Mouse (Mus musculus) CH12.LX (cell line): ENCODE measurements around the gene Sgpp1. TPM values are rescaled to one million over a fixed set of nuclear protein-coding genes. Genes with fewer than 3 reads are reported as not detected.

Experiments
- DNase-seq: peaks from one replicate; pipeline ENCODE4 v3.0.0-alpha.2; 2013; ENCODE audit errors: extremely low read depth
- H3K27ac ChIP-seq: 2 replicates; pipeline ENCODE4 v1.5.1; 2012; ENCODE audit warnings: low read depth, mild to moderate bottlenecking, control low read depth, moderate library complexity; ENCODE audit not compliant: insufficient read depth
- H3K27me3 ChIP-seq: replicated peaks from 2 replicates; pipeline ENCODE3; 2012; ENCODE audit warnings: inconsistent platforms
- H3K36me3 ChIP-seq, 2 experiments: replicated peaks in 1 of 2; 2 replicates each; pipeline versions ENCODE3 to v1.6.1; 2012; ENCODE audit warnings: inconsistent platforms in 1 of 2, low read length in 1 of 2, mild to moderate bottlenecking in 1 of 2, mixed read lengths in 1 of 2, moderate library complexity in 1 of 2; ENCODE audit not compliant: control insufficient read depth in 1 of 2, insufficient read depth in 1 of 2
- H3K4me1 ChIP-seq, 2 experiments: 2 replicates each; pipeline ENCODE4 v1.6.1; 2012; ENCODE audit warnings: inconsistent platforms in 1 of 2, moderate library complexity in 1 of 2; ENCODE audit not compliant: insufficient read depth in 2 of 2, control insufficient read depth in 1 of 2
- H3K4me2 ChIP-seq: 2 replicates; pipeline ENCODE4 v1.6.1; 2012; ENCODE audit warnings: low read depth, mild to moderate bottlenecking, control low read depth; ENCODE audit not compliant: poor library complexity, insufficient read depth, severe bottlenecking
- H3K4me3 ChIP-seq, 3 experiments: fragments of 150-350 bp in 1 of 3; sonication (generic) in 1 of 3; replicated peaks in 1 of 3; 2 replicates each; pipeline versions ENCODE3 to v1.5.1; 2011 to 2012; ENCODE audit warnings: low read depth in 2 of 3, low read length in 2 of 3, mild to moderate bottlenecking in 2 of 3, moderate library complexity in 2 of 3, control low read depth in 1 of 3, improper control_type of control experiment in 1 of 3, inconsistent platforms in 1 of 3, mixed read lengths in 1 of 3; ENCODE audit not compliant: poor library complexity in 1 of 3
- H3K79me2 ChIP-seq: replicated peaks from 2 replicates; pipeline ENCODE4 v1.6.1; 2012; ENCODE audit warnings: mild to moderate bottlenecking, moderate library complexity; ENCODE audit not compliant: control insufficient read depth, poor library complexity, insufficient read depth, severe bottlenecking; ENCODE audit errors: extremely low read depth
- H3K9ac ChIP-seq: 2 replicates; pipeline ENCODE4 v1.6.1; 2012; ENCODE audit warnings: low read depth, mild to moderate bottlenecking, control low read depth, moderate library complexity; ENCODE audit not compliant: insufficient read depth
- H3K9me3 ChIP-seq: replicated peaks from 2 replicates; pipeline ENCODE3; 2012; ENCODE audit warnings: low read length, inconsistent platforms, mixed read lengths
- BHLHE40 ChIP-seq: IDR thresholded peaks from 2 replicates; pipeline ENCODE4 v1.6.1; 2011; ENCODE audit warnings: mild to moderate bottlenecking, low read depth, low read length, improper control_type of control experiment
- CHD1 ChIP-seq: IDR thresholded peaks from 2 replicates; pipeline ENCODE4 v1.6.1; 2012; ENCODE audit warnings: low read depth, low read length, improper control_type of control experiment, inconsistent platforms
- CTCF ChIP-seq, 2 experiments: IDR thresholded peaks in 1 of 2; conservative IDR thresholded peaks in 1 of 2; 2 replicates each; pipeline ENCODE4 v1.5.1; 2011 to 2012; ENCODE audit warnings: low read depth in 2 of 2, low read length in 2 of 2, improper control_type of control experiment in 1 of 2, inconsistent platforms in 1 of 2, mild to moderate bottlenecking in 1 of 2, moderate library complexity in 1 of 2
- E2F4 ChIP-seq: IDR thresholded peaks from 2 replicates; pipeline ENCODE4 v1.6.1; 2011; ENCODE audit warnings: low read depth, low read length, improper control_type of control experiment; ENCODE audit not compliant: insufficient replicate concordance
- ELF1 ChIP-seq: IDR thresholded peaks from 2 replicates; pipeline ENCODE4 v1.6.1; 2014; ENCODE audit warnings: low read depth, mild to moderate bottlenecking, inconsistent platforms, low read length, improper control_type of control experiment
- EP300 ChIP-seq: IDR thresholded peaks from 2 replicates; pipeline ENCODE4 v1.6.1; 2011; ENCODE audit warnings: low read length, improper control_type of control experiment
- GABPA ChIP-seq: IDR thresholded peaks from 2 replicates; pipeline ENCODE4 v1.6.1; 2012; ENCODE audit warnings: low read depth, low read length, improper control_type of control experiment, inconsistent platforms; ENCODE audit not compliant: insufficient replicate concordance
- HCFC1 ChIP-seq: IDR thresholded peaks from 2 replicates; pipeline ENCODE4 v1.6.1; 2012; ENCODE audit warnings: low read depth, mild to moderate bottlenecking, inconsistent platforms, low read length, improper control_type of control experiment
- JUND ChIP-seq: conservative IDR thresholded peaks from 2 replicates; pipeline ENCODE4 v1.6.1; 2011; ENCODE audit warnings: low read depth, low read length, improper control_type of control experiment
- MAX ChIP-seq: IDR thresholded peaks from 2 replicates; pipeline ENCODE4 v1.6.1; 2011; ENCODE audit warnings: low read length, improper control_type of control experiment
- MAZ ChIP-seq: IDR thresholded peaks from 2 replicates; pipeline ENCODE4 v1.6.1; 2012; ENCODE audit warnings: low read depth, mild to moderate bottlenecking, inconsistent platforms, low read length, improper control_type of control experiment, moderate library complexity
- MXI1 ChIP-seq: IDR thresholded peaks from 2 replicates; pipeline ENCODE4 v1.6.1; 2011; ENCODE audit warnings: mild to moderate bottlenecking, low read depth, low read length, improper control_type of control experiment
- MYC ChIP-seq: IDR thresholded peaks from 2 replicates; pipeline ENCODE4 v1.6.1; 2011; ENCODE audit warnings: low read depth, mild to moderate bottlenecking, improper control_type of control experiment, low read length
- NRF1 ChIP-seq: IDR thresholded peaks from 2 replicates; pipeline ENCODE4 v1.6.1; 2014; ENCODE audit warnings: low read depth, mild to moderate bottlenecking, inconsistent platforms, low read length, improper control_type of control experiment, moderate library complexity
- PAX5 ChIP-seq: IDR thresholded peaks from 2 replicates; pipeline ENCODE4 v1.6.1; 2012; ENCODE audit warnings: low read length, inconsistent platforms, mixed read lengths
- POLR2A ChIP-seq: IDR thresholded peaks from 2 replicates; pipeline ENCODE4 v1.6.1; 2011; ENCODE audit warnings: low read depth, mild to moderate bottlenecking, improper control_type of control experiment, low read length
- SIN3A ChIP-seq: IDR thresholded peaks from 2 replicates; pipeline ENCODE4 v1.6.1; 2012; ENCODE audit warnings: low read length, improper control_type of control experiment, inconsistent platforms
- TBP ChIP-seq: conservative IDR thresholded peaks from 2 replicates; pipeline ENCODE4 v1.6.1; 2011; ENCODE audit warnings: low read depth, low read length, improper control_type of control experiment
- USF1 ChIP-seq: IDR thresholded peaks from 2 replicates; pipeline ENCODE4 v1.6.1; 2014; ENCODE audit warnings: low read depth, mild to moderate bottlenecking, inconsistent platforms, low read length, improper control_type of control experiment
- USF2 ChIP-seq: conservative IDR thresholded peaks from 2 replicates; pipeline ENCODE4 v1.6.1; 2011; ENCODE audit warnings: low read depth, low read length, improper control_type of control experiment
- ZC3H11A ChIP-seq: IDR thresholded peaks from 2 replicates; pipeline ENCODE4 v1.6.1; 2012; ENCODE audit warnings: low read depth, mild to moderate bottlenecking, inconsistent platforms, low read length, improper control_type of control experiment
- ZKSCAN1 ChIP-seq: IDR thresholded peaks from 2 replicates; pipeline ENCODE4 v1.6.1; 2012; ENCODE audit warnings: low read depth, inconsistent platforms, low read length, improper control_type of control experiment, borderline replicate concordance
- ZNF384 ChIP-seq: IDR thresholded peaks from 2 replicates; pipeline ENCODE4 v1.6.1; 2012; ENCODE audit warnings: low read depth, low read length, improper control_type of control experiment, inconsistent platforms
- dilution Hi-C: fragments of 300-500 bp; cut with MboI; formaldehyde crosslinking; loops from 2 replicates; pipeline ENCODE4 v1.14.3; 2020; ENCODE audit warnings: low sequenced_read_pairs; ENCODE audit not compliant: extremely low pct_unique_long_range_greater_than_20kb, extremely low pct_ligation_motif_present
- in situ Hi-C: fragments of 300-500 bp; cut with MboI; formaldehyde crosslinking; loops from 3 replicates; pipeline ENCODE4 v1.14.3; 2019; ENCODE audit warnings: low sequenced_read_pairs, low pct_ligation_motif_present, low pct_unique_long_range_greater_than_20kb, mixed read lengths
- polyA plus RNA-seq: library from polyadenylated mRNA; unstranded; fragments of >175 nt; gene quantifications from 2 replicates; pipeline ENCODE4 v1.2.1, GENCODE M21; 2012; ENCODE audit warnings: low read depth; ENCODE audit not compliant: insufficient read length
- total RNA-seq, 2 experiments: library from RNA; depleted of rRNA; stranded (reverse); fragments of 300-350 nt in 1 of 2; fragments of >200 nt in 1 of 2; gene quantifications; 2 replicates each; pipeline ENCODE4 v1.2.3; 2012 to 2014

Gene Sgpp1
- total and polyA plus RNA-seq, 3 experiments = 17.3 to 43.9 (median 23.6) TPM

DNA sequence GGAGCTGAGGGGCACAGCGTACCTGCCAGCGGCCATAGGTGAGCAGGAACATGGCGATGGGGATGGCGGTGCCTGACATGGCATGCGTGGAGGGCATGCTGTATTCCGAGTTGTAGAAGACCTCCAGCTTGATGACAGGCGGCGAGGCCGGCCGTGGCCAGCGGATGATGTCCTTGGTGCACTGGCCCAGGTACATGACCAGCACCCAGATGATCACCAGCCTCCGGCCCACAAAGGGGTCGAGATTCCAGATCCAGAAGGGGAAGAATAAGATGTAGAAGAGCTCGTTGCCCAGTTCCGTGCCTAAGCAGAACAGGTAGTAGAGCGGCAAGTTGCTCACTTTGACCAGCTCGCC, 661 bp downstream of the Sgpp1 start:
- H3K9ac ChIP-seq = peak overlapping the region; percentile 82
- peaks cover 0 to 25% of the 10 kb centered on the region in 2 experiments; a peak in 2 of 4 replicates for H3K4me1 ChIP-seq
- dilution Hi-C loops = no loop called here
- H3K4me2 ChIP-seq = peak overlapping the region; percentile 13; the same call in 1 of the 2 replicates
- no peaks in the 10 kb centered on the region for H3K9me3 ChIP-seq
- H3K27me3 ChIP-seq = no peaks in the 10 kb centered on the region
- peak overlapping the region; percentile 63 to 82 (median 69) for H3K4me3 ChIP-seq
- H3K27ac ChIP-seq = peak overlapping the region; percentile 43
- H3K36me3 ChIP-seq = peaks cover 0 to 2% of the 10 kb centered on the region in 2 experiments
- TF ChIP-seq MXI1 = no peak; the same call in 1 of the 2 replicates
- 0 out of 2 replicates have a peak, but pooled peaks have one; percentile 20 for TF ChIP-seq NRF1
- peak; percentile 25; the same call in 1 of the 2 replicates for TF ChIP-seq MYC
- in situ Hi-C loops = no loop called here
- peaks cover 37% of the 10 kb centered on the region for H3K79me2 ChIP-seq
- peak; percentile 36 for DNase-seq

DNA sequence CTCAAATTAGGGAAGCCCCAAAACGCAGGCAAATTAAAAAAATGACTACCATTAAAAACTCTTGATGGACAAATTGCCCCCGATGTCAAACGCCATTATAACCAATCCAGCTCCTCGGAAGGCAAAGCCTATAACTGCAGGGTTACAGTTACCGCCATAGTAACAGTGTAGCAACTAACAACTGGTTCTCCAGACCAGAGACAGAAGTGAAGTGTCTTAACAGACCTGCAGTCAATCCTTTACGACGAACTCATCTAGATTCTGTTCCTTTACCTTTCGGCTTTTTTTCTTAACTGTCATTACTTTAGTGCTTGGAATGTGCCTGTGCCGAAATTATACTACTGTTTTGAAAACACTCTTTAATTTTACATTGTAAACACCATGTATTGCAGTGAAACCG, 1.4 kb downstream of the Sgpp1 start:
- peak overlapping the region; percentile 82 for H3K9ac ChIP-seq
- H3K4me1 ChIP-seq = peaks cover 0 to 25% of the 10 kb centered on the region in 2 experiments; a peak in 2 of 4 replicates
- H3K36me3 ChIP-seq = peaks cover 0 to 2% of the 10 kb centered on the region in 2 experiments
- peak overlapping the region; percentile 63 to 82 (median 69) for H3K4me3 ChIP-seq
- no peak for TF ChIP-seq USF2
- peak; percentile 83 for TF ChIP-seq CHD1
- peak; percentile 49; the same call in 1 of the 2 replicates for TF ChIP-seq SIN3A
- no peaks in the 10 kb centered on the region for H3K27me3 ChIP-seq
- H3K27ac ChIP-seq = no peak overlapping the region
- peaks cover 42% of the 10 kb centered on the region for H3K79me2 ChIP-seq
- DNase-seq = peak; percentile 63
- H3K9me3 ChIP-seq = no peaks in the 10 kb centered on the region
- dilution Hi-C loops = no loop called here
- in situ Hi-C loops = no loop called here
- H3K4me2 ChIP-seq = peak overlapping the region; percentile 13; the same call in 1 of the 2 replicates

DNA sequence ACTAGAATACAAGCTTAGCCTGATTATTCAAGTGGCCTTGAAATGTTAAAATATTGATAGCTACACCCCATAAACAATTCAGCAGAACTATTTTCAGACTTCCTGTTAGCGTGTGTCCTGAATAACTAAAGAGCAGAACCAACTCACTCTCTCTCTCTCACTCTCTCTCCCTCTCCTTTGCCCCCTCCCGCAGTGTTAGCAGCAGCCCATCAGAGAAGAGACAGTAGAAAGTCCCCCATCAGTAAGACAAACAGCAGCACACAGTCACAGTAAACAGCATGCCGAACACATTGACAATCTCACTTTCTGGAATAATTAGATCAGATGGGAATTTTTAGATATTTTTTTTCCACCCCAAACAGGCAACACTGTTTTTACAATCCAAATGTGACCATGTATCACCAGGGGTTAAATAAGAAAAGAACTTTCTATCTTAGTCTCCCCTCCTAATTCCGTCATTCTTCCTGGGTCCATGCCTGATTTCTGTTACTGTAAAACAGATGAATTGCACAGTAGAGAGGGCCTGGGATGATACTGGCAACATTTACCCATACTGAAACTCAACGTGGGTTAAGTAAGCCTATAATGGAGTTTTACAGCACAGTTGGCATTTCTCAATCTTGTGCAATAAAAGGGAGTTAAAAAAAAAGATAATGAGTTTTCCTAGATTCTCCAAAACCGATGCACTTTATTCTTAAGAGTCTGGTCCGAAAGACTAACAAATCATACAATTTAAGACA, 2.0 kb downstream of the Sgpp1 start:
- peaks cover 48% of the 10 kb centered on the region for H3K79me2 ChIP-seq
- peaks cover 0 to 25% of the 10 kb centered on the region in 2 experiments; a peak in 2 of 4 replicates for H3K4me1 ChIP-seq
- H3K9ac ChIP-seq = peak overlapping the region; percentile 82
- dilution Hi-C loops = no loop called here
- peaks cover 6 to 8% of the 10 kb centered on the region in 2 experiments for H3K36me3 ChIP-seq
- H3K27ac ChIP-seq = 0 out of 2 replicates have a peak overlapping the region, but pooled peaks have one; percentile 36
- no peaks in the 10 kb centered on the region for H3K27me3 ChIP-seq
- H3K9me3 ChIP-seq = peaks cover under 1% of the 10 kb centered on the region
- in situ Hi-C loops = no loop called here
- H3K4me2 ChIP-seq = peak overlapping the region; percentile 98
- peak; percentile 51 for DNase-seq
- peak overlapping the region; percentile 61 to 69 (median 63) for H3K4me3 ChIP-seq
- TF ChIP-seq TBP (peak; percentile 64), BHLHE40 (no peak), CTCF (conservative IDR thresholded peaks at IDR 0.05 in 1 of 2, IDR thresholded peaks at IDR 0.05 in 1 of 2; ENCODE audit: low read depth in 2 of 2, low read length in 2 of 2) (no peak), MAZ (peak; percentile 80; the same call in 1 of the 2 replicates), SIN3A (no peak), GABPA (no peak), USF2 (no peak), HCFC1 (no peak), USF1 (no peak), EP300 (no peak), CHD1 (peak; percentile 58; the same call in 1 of the 2 replicates), PAX5 (no peak), ZKSCAN1 (no peak), MXI1 (0 out of 2 replicates have a peak, but pooled peaks have one; percentile 9), JUND (no peak), ZNF384 (no peak), NRF1 (no peak), E2F4 (no peak), ELF1 (0 out of 2 replicates have a peak, but pooled peaks have one; percentile 28), MAX (no peak), ZC3H11A (no peak), POLR2A (no peak)
